Mouse (Mus musculus): ENCODE results near the gene Rarb. TPM values are rescaled to one million over a fixed set of nuclear protein-coding genes. Genes with fewer than 3 reads are reported as not detected.

Gene Rarb
- polyA plus RNA-seq, 1 experiment from 2014 or later: 25.2 TPM

- Histone ChIP-seq H3K4me3 (ENCODE audit: low read depth, low read length) (no peak overlapping the region), H3K4me2 (ENCODE audit: low read depth, low read length) (no peak overlapping the region), H3K27me3 (ENCODE audit: control insufficient read depth, insufficient read depth, low read length) (no peaks in the 10 kb centered on the region), H3K9me3 (ENCODE audit: control insufficient read depth, low read length) (no peaks in the 10 kb centered on the region), H3K9ac (replicated peaks; ENCODE audit: low read depth, low read length) (no peak overlapping the region), H3K36me3 (ENCODE audit: control insufficient read depth, insufficient read depth, low read length) (no peaks in the 10 kb centered on the region), H3K4me1 (ENCODE audit: control insufficient read depth, insufficient read depth, low read length) (no peaks in the 10 kb centered on the region), H3K27ac (ENCODE audit: low read depth, low read length) (no peak overlapping the region)
- ATAC-seq (ENCODE audit: low read depth): peak; percentile 35; the same call in 1 of the 2 replicates
- 26% methylated on average over 9 of the region's 9 CpGs for WGBS
These were observed 104.5 kb downstream of the Rarb start for GRCm38 (mm10) chr14:16714344-16714955.

- no peak overlapping the region for H3K4me3 ChIP-seq (ENCODE audit: low read depth, low read length)
- H3K27me3 ChIP-seq (ENCODE audit: control insufficient read depth, insufficient read depth, low read length): no peaks in the 10 kb centered on the region
- 47% methylated on average over 2 of the region's 2 CpGs for WGBS
- ATAC-seq (ENCODE audit: low read depth): no peak
- H3K9ac ChIP-seq (replicated peaks; ENCODE audit: low read depth, low read length): no peak overlapping the region
- no peak overlapping the region for H3K4me2 ChIP-seq (ENCODE audit: low read depth, low read length)
- H3K36me3 ChIP-seq (ENCODE audit: control insufficient read depth, insufficient read depth, low read length): no peaks in the 10 kb centered on the region
- no peaks in the 10 kb centered on the region for H3K9me3 ChIP-seq (ENCODE audit: control insufficient read depth, low read length)
- H3K4me1 ChIP-seq (ENCODE audit: control insufficient read depth, insufficient read depth, low read length): no peaks in the 10 kb centered on the region
- H3K27ac ChIP-seq (ENCODE audit: low read depth, low read length): no peak overlapping the region
These were observed 105.2 kb downstream of the Rarb start for GRCm38 (mm10) chr14:16713773-16714172.

- no peaks in the 10 kb centered on the region for H3K4me1 ChIP-seq (ENCODE audit: control insufficient read depth, insufficient read depth, low read length)
- 80% methylated on average over 4 of the region's 4 CpGs for WGBS
- no peaks in the 10 kb centered on the region for H3K9me3 ChIP-seq (ENCODE audit: control insufficient read depth, low read length)
- H3K27me3 ChIP-seq (ENCODE audit: control insufficient read depth, insufficient read depth, low read length): no peaks in the 10 kb centered on the region
- H3K9ac ChIP-seq (replicated peaks; ENCODE audit: low read depth, low read length): no peak overlapping the region
- no peak overlapping the region for H3K4me2 ChIP-seq (ENCODE audit: low read depth, low read length)
- no peak overlapping the region for H3K27ac ChIP-seq (ENCODE audit: low read depth, low read length)
- H3K36me3 ChIP-seq (ENCODE audit: control insufficient read depth, insufficient read depth, low read length): no peaks in the 10 kb centered on the region
- no peak overlapping the region for H3K4me3 ChIP-seq (ENCODE audit: low read depth, low read length)
- ATAC-seq (ENCODE audit: low read depth): no peak
These were observed 119.7 kb downstream of the Rarb start for GRCm38 (mm10) chr14:16699228-16699627.

GRCm38 (mm10) chr14:16695453-16696120 is 123.4 kb downstream of the Rarb start:
- Histone ChIP-seq H3K36me3 (ENCODE audit: control insufficient read depth, insufficient read depth, low read length) (no peaks in the 10 kb centered on the region), H3K27me3 (ENCODE audit: control insufficient read depth, insufficient read depth, low read length) (no peaks in the 10 kb centered on the region), H3K4me2 (ENCODE audit: low read depth, low read length) (no peak overlapping the region), H3K4me1 (ENCODE audit: control insufficient read depth, insufficient read depth, low read length) (no peaks in the 10 kb centered on the region), H3K9ac (replicated peaks; ENCODE audit: low read depth, low read length) (no peak overlapping the region), H3K9me3 (ENCODE audit: control insufficient read depth, low read length) (no peaks in the 10 kb centered on the region), H3K27ac (ENCODE audit: low read depth, low read length) (no peak overlapping the region), H3K4me3 (ENCODE audit: low read depth, low read length) (no peak overlapping the region)
- no peak for ATAC-seq (ENCODE audit: low read depth)
- 65% methylated on average over 3 of the region's 3 CpGs for WGBS

- ATAC-seq (ENCODE audit: low read depth): no peak
- Histone ChIP-seq H3K27ac (ENCODE audit: low read depth, low read length) (no peak overlapping the region), H3K9me3 (ENCODE audit: control insufficient read depth, low read length) (no peaks in the 10 kb centered on the region), H3K27me3 (ENCODE audit: control insufficient read depth, insufficient read depth, low read length) (no peaks in the 10 kb centered on the region), H3K36me3 (ENCODE audit: control insufficient read depth, insufficient read depth, low read length) (no peaks in the 10 kb centered on the region), H3K4me3 (ENCODE audit: low read depth, low read length) (no peak overlapping the region), H3K9ac (replicated peaks; ENCODE audit: low read depth, low read length) (no peak overlapping the region), H3K4me2 (ENCODE audit: low read depth, low read length) (no peak overlapping the region), H3K4me1 (ENCODE audit: control insufficient read depth, insufficient read depth, low read length) (no peaks in the 10 kb centered on the region)
- 72% methylated on average over 3 of the region's 3 CpGs for WGBS
These were observed 140.6 kb downstream of the Rarb start for GRCm38 (mm10) chr14:16678335-16678734.

- Histone ChIP-seq H3K27me3 (ENCODE audit: control insufficient read depth, insufficient read depth, low read length) (no peaks in the 10 kb centered on the region), H3K9ac (replicated peaks; ENCODE audit: low read depth, low read length) (no peak overlapping the region), H3K4me1 (ENCODE audit: control insufficient read depth, insufficient read depth, low read length) (no peaks in the 10 kb centered on the region), H3K36me3 (ENCODE audit: control insufficient read depth, insufficient read depth, low read length) (no peaks in the 10 kb centered on the region), H3K27ac (ENCODE audit: low read depth, low read length) (no peak overlapping the region), H3K4me3 (ENCODE audit: low read depth, low read length) (no peak overlapping the region), H3K9me3 (ENCODE audit: control insufficient read depth, low read length) (no peaks in the 10 kb centered on the region), H3K4me2 (ENCODE audit: low read depth, low read length) (no peak overlapping the region)
- no peak for ATAC-seq (ENCODE audit: low read depth)
These were observed 141.9 kb downstream of the Rarb start for GRCm38 (mm10) chr14:16677081-16677480.

GRCm38 (mm10) chr14:16670571-16670970 is 148.4 kb downstream of the Rarb start:
- 83% methylated on average over 3 of the region's 3 CpGs for WGBS
- no peak for ATAC-seq (ENCODE audit: low read depth)

GRCm38 (mm10) chr14:16639153-16639943 is 179.6 kb downstream of the Rarb start:
- ATAC-seq (ENCODE audit: low read depth): no peak
- Histone ChIP-seq H3K36me3 (ENCODE audit: control insufficient read depth, insufficient read depth, low read length) (no peaks in the 10 kb centered on the region), H3K4me2 (ENCODE audit: low read depth, low read length) (no peak overlapping the region), H3K27ac (ENCODE audit: low read depth, low read length) (no peak overlapping the region), H3K4me1 (ENCODE audit: control insufficient read depth, insufficient read depth, low read length) (no peaks in the 10 kb centered on the region), H3K4me3 (ENCODE audit: low read depth, low read length) (no peak overlapping the region), H3K27me3 (ENCODE audit: control insufficient read depth, insufficient read depth, low read length) (no peaks in the 10 kb centered on the region), H3K9ac (replicated peaks; ENCODE audit: low read depth, low read length) (no peak overlapping the region), H3K9me3 (ENCODE audit: control insufficient read depth, low read length) (peaks cover 19% of the 10 kb centered on the region)
- 83% methylated on average over 19 of the region's 19 CpGs for WGBS

More at GRCm38 (mm10) chr14:16670571-16670970, 148.4 kb downstream of the Rarb start:
- Histone ChIP-seq H3K27me3 (ENCODE audit: control insufficient read depth, insufficient read depth, low read length) (no peaks in the 10 kb centered on the region), H3K9ac (replicated peaks; ENCODE audit: low read depth, low read length) (no peak overlapping the region), H3K4me2 (ENCODE audit: low read depth, low read length) (no peak overlapping the region), H3K36me3 (ENCODE audit: control insufficient read depth, insufficient read depth, low read length) (no peaks in the 10 kb centered on the region), H3K9me3 (ENCODE audit: control insufficient read depth, low read length) (no peaks in the 10 kb centered on the region), H3K4me1 (ENCODE audit: control insufficient read depth, insufficient read depth, low read length) (no peaks in the 10 kb centered on the region), H3K4me3 (ENCODE audit: low read depth, low read length) (no peak overlapping the region), H3K27ac (ENCODE audit: low read depth, low read length) (no peak overlapping the region)

GRCm38 (mm10) chr14:16613975-16614374 is 205.0 kb downstream of the Rarb start:
- H3K4me1 ChIP-seq (ENCODE audit: control insufficient read depth, insufficient read depth, low read length): no peaks in the 10 kb centered on the region
- H3K9me3 ChIP-seq (ENCODE audit: control insufficient read depth, low read length): no peaks in the 10 kb centered on the region
- no peak overlapping the region for H3K4me3 ChIP-seq (ENCODE audit: low read depth, low read length)
- H3K27me3 ChIP-seq (ENCODE audit: control insufficient read depth, insufficient read depth, low read length): no peaks in the 10 kb centered on the region
- ATAC-seq (ENCODE audit: low read depth): no peak
- no peak overlapping the region for H3K4me2 ChIP-seq (ENCODE audit: low read depth, low read length)
- H3K27ac ChIP-seq (ENCODE audit: low read depth, low read length): no peak overlapping the region
- H3K9ac ChIP-seq (replicated peaks; ENCODE audit: low read depth, low read length): no peak overlapping the region
- H3K36me3 ChIP-seq (ENCODE audit: control insufficient read depth, insufficient read depth, low read length): no peaks in the 10 kb centered on the region
